Mouse (Mus musculus) intestine, embryonic 14.5 days (tissue): ENCODE results near the gene Hyal3. TPM values are rescaled to one million over a fixed set of nuclear protein-coding genes. Genes with fewer than 3 reads are reported as not detected.

ENCODE experiments used
- ATAC-seq: fragments of 200-750 bp; cut with Nextera tagmentation; replicated peaks from 2 replicates; pipeline ENCODE4 v1.8.0; 2017; ENCODE audit warnings: low read depth, moderate number of reproducible peaks, moderate TSS enrichment, moderate library complexity; ENCODE audit not compliant: low FRiP score, low TSS enrichment
- DNase-seq: peaks from one replicate; pipeline ENCODE4 v3.0.0-alpha.2; 2018; ENCODE audit warnings: low spot score
- H3K27ac ChIP-seq: fragments of 300-500 bp; sonication (generic); 2 replicates; pipeline ENCODE4 v1.5.1; 2014; ENCODE audit warnings: low read depth, mild to moderate bottlenecking, control low read depth
- H3K27me3 ChIP-seq: fragments of 300-500 bp; sonication (generic); replicated peaks from 2 replicates; pipeline ENCODE4 v1.6.1; 2014; ENCODE audit warnings: low read length, control low read depth; ENCODE audit not compliant: control insufficient read depth, insufficient read depth
- H3K36me3 ChIP-seq: fragments of 300-500 bp; sonication (generic); 2 replicates; pipeline ENCODE4 v1.6.1; 2014; ENCODE audit warnings: low read length, control low read depth; ENCODE audit not compliant: control insufficient read depth, insufficient read depth
- H3K4me1 ChIP-seq: fragments of 300-500 bp; sonication (generic); replicated peaks from 2 replicates; pipeline ENCODE4 v1.6.1; 2014; ENCODE audit warnings: low read length, control low read depth, mixed read lengths; ENCODE audit not compliant: control insufficient read depth, insufficient read depth
- H3K4me2 ChIP-seq: fragments of 300-500 bp; sonication (generic); 2 replicates; pipeline ENCODE4 v1.6.1; 2014; ENCODE audit warnings: low read length
- H3K4me3 ChIP-seq: fragments of 300-500 bp; sonication (generic); 2 replicates; pipeline ENCODE4 v1.5.1; 2014; ENCODE audit warnings: low read depth, low read length, control low read depth, mixed read lengths
- H3K9ac ChIP-seq: fragments of 300-500 bp; sonication (generic); 2 replicates; pipeline ENCODE4 v1.6.1; 2014; ENCODE audit warnings: mild to moderate bottlenecking, low read length
- H3K9me3 ChIP-seq: fragments of 300-500 bp; sonication (generic); 2 replicates; pipeline ENCODE4 v1.6.1; 2016; ENCODE audit warnings: low read length, control low read depth; ENCODE audit not compliant: control insufficient read depth
- WGBS: fragments of 180-500 bp; shearing (Covaris S2); extraction: QIAGEN DNeasy Blood & Tissue Kit; methylation state at CpG from one replicate; pipeline ENCODE4 v1.1.7; 2014; 5-methylcytosine and 5-hydroxymethylcytosine counted together
- polyA plus RNA-seq: library from polyadenylated mRNA; unstranded; fragments of >200 nt; fragmentation: Nextera tagmentation; extraction: Ambion mirVana; gene quantifications from 2 replicates; pipeline ENCODE4 v1.2.1, GENCODE M21; 2014

Gene Hyal3
- polyA plus RNA-seq, 1 experiment from 2014 or later, result 0.87 TPM

DNA sequence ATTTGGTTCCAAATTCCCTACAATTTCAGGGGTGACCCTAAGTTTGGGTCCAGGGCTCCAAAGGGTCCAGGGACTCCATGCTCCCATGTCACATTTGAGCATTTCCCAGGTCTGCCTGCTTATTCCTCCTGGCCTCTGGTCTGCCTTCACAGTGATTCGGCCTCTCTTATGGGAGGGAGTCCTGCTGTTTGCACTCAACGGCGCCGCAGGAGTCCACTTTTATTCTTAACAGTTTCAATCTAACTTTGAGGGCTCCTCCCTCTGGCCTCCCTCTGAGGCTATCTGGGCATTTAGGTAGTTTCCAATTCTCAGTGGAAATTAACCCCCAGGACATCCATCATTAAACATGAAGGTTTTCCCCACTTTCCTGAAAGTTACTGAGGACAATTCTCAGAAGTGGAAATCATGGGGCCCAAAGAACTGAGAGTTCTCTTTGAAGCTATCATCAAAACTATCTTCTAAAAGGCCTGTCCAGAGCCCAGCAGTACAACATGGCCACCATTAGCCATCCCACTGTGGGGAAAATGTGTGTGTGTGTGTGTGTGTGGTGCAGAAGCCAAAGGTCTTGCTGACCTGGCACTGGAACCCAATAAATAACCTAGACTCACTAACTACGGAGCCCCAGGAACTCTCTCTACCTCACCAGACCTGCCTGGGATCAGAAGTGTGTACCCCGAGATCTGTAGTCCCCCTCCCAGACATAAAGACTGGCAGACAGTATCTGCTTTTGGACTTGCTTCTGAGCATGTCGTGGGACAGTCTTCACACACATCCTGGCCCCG, 13.9 kb downstream of the Hyal3 start:
- no peak for DNase-seq
- Histone ChIP-seq H3K4me2 (no peak overlapping the region), H3K4me1 (no peaks in the 10 kb centered on the region), H3K27ac (no peak overlapping the region), H3K36me3 (peaks cover 56% of the 10 kb centered on the region), H3K27me3 (no peaks in the 10 kb centered on the region), H3K9ac (no peak overlapping the region), H3K9me3 (no peaks in the 10 kb centered on the region), H3K4me3 (no peak overlapping the region)
- 75% methylated on average over 8 of the region's 8 CpGs for WGBS
- no peak for ATAC-seq

DNA sequence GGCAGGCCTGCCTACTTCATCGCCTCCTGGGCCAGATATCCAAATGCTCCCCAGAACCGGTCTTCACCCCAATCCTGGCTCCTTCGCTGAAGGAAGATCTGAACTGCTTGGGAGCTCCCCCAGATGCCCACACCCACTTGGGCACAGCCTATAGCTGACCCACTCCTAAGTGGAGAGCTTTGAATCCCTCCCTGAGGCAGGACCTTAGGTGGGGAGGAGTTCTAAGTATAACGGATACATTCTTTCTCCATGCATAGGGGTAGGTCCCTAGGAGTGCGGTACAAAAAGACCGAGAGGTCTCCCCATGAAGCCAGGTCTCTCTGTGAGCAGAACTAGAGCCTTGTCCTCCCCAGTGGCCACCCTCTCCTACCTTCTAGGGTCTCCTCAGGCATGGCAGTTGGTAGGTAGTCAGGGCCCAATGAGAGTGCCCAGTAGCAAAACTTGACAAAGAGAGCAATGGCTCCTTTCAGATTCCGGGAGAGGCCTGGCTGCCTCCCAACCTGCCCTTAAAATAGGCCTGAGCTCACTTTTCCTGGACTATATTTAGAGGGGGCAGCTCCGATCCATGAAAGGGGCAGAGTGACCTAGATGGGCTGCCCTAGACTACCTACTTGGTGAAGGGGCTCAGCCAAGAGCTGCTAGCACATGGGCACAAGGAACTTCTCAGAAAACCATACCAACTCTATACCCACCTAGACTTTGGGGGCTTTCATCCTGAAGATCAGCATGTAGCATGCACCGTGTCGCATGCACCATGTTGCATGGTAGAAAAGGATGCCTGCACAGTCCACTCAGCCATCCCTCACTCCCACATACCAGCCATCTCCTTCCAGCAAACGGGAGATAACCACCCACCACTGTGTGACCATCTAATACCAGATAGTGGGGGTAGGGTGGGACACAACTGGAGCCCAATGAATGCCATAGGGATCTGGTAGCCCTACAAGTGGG, 16.3 kb downstream of the Hyal3 start:
- no peak overlapping the region for H3K9ac ChIP-seq
- H3K27ac ChIP-seq, result no peak overlapping the region
- DNase-seq (no peak), ATAC-seq (no peak)
- no peak overlapping the region for H3K4me2 ChIP-seq
- no peaks in the 10 kb centered on the region for H3K27me3 ChIP-seq
- no peak overlapping the region for H3K4me3 ChIP-seq
- H3K9me3 ChIP-seq, result no peaks in the 10 kb centered on the region
- 87% methylated on average over 11 of the region's 11 CpGs for WGBS
- no peaks in the 10 kb centered on the region for H3K4me1 ChIP-seq
- H3K36me3 ChIP-seq, result peaks cover 32% of the 10 kb centered on the region

- H3K27ac ChIP-seq, result no peak overlapping the region
- H3K9ac ChIP-seq, result no peak overlapping the region
- no peaks in the 10 kb centered on the region for H3K9me3 ChIP-seq
- H3K27me3 ChIP-seq, result no peaks in the 10 kb centered on the region
- ATAC-seq (no peak), DNase-seq (no peak)
- H3K36me3 ChIP-seq, result peaks cover 17% of the 10 kb centered on the region
- no peak overlapping the region for H3K4me2 ChIP-seq
- WGBS, result 78% methylated on average over 5 of the region's 5 CpGs
- H3K4me3 ChIP-seq, result no peak overlapping the region
- H3K4me1 ChIP-seq, result peaks cover 3% of the 10 kb centered on the region; the same call in 1 of the 2 replicates
Measured at GRCm38 (mm10) chr9:107598385-107598784, 17.8 kb downstream of the Hyal3 start.

DNA sequence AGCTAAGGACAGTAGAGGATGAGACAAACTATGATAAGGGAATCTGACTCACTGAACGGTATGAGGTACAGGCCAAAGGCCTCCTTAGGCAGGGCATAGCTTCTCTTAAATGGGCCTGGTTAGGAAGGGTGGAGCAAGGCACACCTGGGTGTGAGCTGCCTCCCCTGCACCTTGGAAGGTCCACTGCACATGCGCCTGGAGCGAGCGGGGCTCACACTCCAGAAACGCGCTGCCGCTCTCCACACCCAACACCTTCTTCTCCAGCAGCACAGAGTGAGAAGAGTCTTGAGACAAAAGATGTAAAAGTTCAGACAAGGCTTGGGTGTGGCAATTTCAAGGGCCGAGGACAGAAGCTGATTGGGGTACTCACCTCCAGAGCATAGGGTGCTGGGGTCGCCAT, 18.8 kb downstream of the Hyal3 start:
- Histone ChIP-seq H3K4me2 (no peak overlapping the region), H3K36me3 (peaks cover 6% of the 10 kb centered on the region), H3K9me3 (no peaks in the 10 kb centered on the region), H3K4me3 (no peak overlapping the region), H3K4me1 (peaks cover 10% of the 10 kb centered on the region), H3K27me3 (no peaks in the 10 kb centered on the region), H3K27ac (no peak overlapping the region), H3K9ac (no peak overlapping the region)
- DNase-seq (no peak), ATAC-seq (no peak)
- 83% methylated on average over 9 of the region's 9 CpGs for WGBS

DNA sequence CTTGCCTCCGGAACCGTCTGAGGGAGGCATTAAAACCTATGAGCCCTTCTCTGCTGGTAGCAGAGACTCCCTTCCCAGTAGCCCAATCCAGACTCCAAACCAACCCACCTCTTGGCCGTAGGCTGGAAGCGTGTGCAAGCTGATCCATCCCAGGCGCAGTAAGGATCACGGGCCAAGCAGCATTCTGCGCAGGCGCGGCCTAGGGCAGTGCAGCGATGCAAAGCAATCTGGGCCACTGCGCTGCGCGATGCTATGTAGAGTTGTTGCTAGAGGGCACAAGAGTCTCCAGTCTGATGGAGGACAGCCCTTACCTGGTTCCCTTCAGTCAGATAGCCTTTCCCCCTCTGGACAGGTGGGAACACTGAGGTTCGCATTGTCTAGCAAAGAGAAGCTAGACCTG, 19.2 kb downstream of the Hyal3 start:
- peaks cover 14% of the 10 kb centered on the region for H3K4me1 ChIP-seq
- no peak overlapping the region for H3K4me3 ChIP-seq
- no peaks in the 10 kb centered on the region for H3K9me3 ChIP-seq
- H3K27me3 ChIP-seq, result no peaks in the 10 kb centered on the region
- H3K27ac ChIP-seq, result no peak overlapping the region
- DNase-seq, result no peak
- H3K9ac ChIP-seq, result no peak overlapping the region
- H3K36me3 ChIP-seq, result peaks cover 2% of the 10 kb centered on the region
- no peak for ATAC-seq
- 62% methylated on average over 14 of the region's 14 CpGs for WGBS
- H3K4me2 ChIP-seq, result no peak overlapping the region

- Histone ChIP-seq H3K4me1 (peaks cover 16% of the 10 kb centered on the region), H3K9ac (no peak overlapping the region), H3K27me3 (no peaks in the 10 kb centered on the region), H3K4me3 (no peak overlapping the region), H3K36me3 (no peaks in the 10 kb centered on the region), H3K27ac (no peak overlapping the region), H3K9me3 (no peaks in the 10 kb centered on the region), H3K4me2 (no peak overlapping the region)
- DNase-seq (no peak), ATAC-seq (no peak)
- 78% methylated on average over 12 of the region's 12 CpGs for WGBS
Measured at GRCm38 (mm10) chr9:107600745-107601144, 20.1 kb downstream of the Hyal3 start.

DNA sequence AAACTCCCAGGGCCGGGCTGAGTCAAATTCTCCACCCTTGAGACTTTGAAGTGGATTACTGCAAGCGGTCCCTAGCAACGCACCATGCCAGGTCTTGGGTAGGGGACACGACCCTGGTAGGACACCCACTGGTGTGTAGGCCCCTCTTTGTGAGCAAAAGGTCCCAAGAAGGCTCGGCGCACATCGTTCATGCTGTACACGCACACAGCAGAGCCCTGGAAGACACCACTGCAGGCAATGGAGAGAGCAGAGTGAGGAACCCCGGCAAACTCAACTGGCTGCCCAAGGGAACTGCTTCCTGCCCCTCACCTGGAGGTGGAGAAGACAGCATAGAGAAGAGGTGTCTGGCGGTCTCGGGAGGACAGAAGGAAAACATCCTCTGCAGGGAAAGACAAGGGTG, 20.7 kb downstream of the Hyal3 start:
- Histone ChIP-seq H3K9me3 (no peaks in the 10 kb centered on the region), H3K27me3 (no peaks in the 10 kb centered on the region), H3K9ac (no peak overlapping the region), H3K4me1 (peaks cover 16% of the 10 kb centered on the region), H3K4me2 (no peak overlapping the region), H3K36me3 (no peaks in the 10 kb centered on the region), H3K27ac (no peak overlapping the region), H3K4me3 (no peak overlapping the region)
- ATAC-seq (no peak), DNase-seq (no peak)
- 83% methylated on average over 11 of the region's 11 CpGs for WGBS

GRCm38 (mm10) chr9:107602068-107602648, 21.5 kb downstream of the Hyal3 start:
- Histone ChIP-seq H3K4me3 (no peak overlapping the region), H3K9me3 (no peaks in the 10 kb centered on the region), H3K27ac (no peak overlapping the region), H3K36me3 (no peaks in the 10 kb centered on the region), H3K4me1 (peaks cover 22% of the 10 kb centered on the region), H3K27me3 (no peaks in the 10 kb centered on the region), H3K9ac (no peak overlapping the region), H3K4me2 (0 out of 2 replicates have a peak overlapping the region, but pooled peaks have one; percentile 1)
- 10% methylated on average over 10 of the region's 10 CpGs for WGBS
- ATAC-seq, result peak; percentile 47; the same call in 1 of the 2 replicates
- DNase-seq, result peak; percentile 100
